Comparison of ENCODE assay signal across 25 mouse cellular contexts in the genomic region with DNA sequence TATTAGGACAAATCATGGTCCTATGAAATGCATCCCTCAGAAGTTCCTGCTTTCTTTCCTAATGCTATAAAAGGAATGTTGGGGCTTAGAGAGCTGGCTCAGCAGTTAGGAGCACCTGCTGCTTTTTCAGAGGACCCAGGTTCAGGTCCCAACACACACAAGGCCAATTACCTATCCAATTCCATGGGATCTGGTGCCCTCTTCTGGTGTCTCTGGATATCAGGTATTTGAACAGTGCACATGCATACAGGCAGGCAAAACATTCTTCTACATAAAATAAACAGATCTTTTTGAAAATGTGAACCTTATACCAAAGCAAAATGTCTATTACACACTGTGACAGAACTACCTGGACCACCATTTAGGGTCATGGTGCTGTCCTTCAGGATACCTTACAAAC.
DNase-seq lines count a peak whose midpoint lies in the region; ATAC-seq and TF ChIP-seq lines count a peak whose summit lies in the region.
"Had no signal": no experiment of that assay in that cellular context is flagged by ENCODE, and none has a peak within 500 bp of the region (broad histone marks: within the 10 kb centered on the region; RNA-seq: fewer than 3 reads in every experiment).

No protein-coding gene starts in this region.

- no peaks in the 10 kb centered on the region for H3K27me3 ChIP-seq in kidney, postnatal 0 days (ENCODE audit: insufficient read depth, low read length)
- H3K27me3 ChIP-seq in midbrain, postnatal 0 days (ENCODE audit: insufficient read depth, low read length), result no peaks in the 10 kb centered on the region
- H3K27me3 ChIP-seq in midbrain, embryonic 16.5 days (ENCODE audit: control insufficient read depth, insufficient read depth, low read depth, low read length), result no peaks in the 10 kb centered on the region
- H3K27me3 ChIP-seq in stomach, postnatal 0 days (ENCODE audit: control insufficient read depth, insufficient read depth, low read length), result no peaks in the 10 kb centered on the region
- H3K27me3 ChIP-seq: embryonic facial prominence, embryonic 12.5 days; limb, embryonic 15.5 days; neural tube, embryonic 15.5 days; stomach, embryonic 15.5 days had no signal

- TF ChIP-seq CTCF in kidney, postnatal 0 days (IDR thresholded peaks at IDR 0.05; ENCODE audit: low read depth), result peak; percentile 47
- peak; percentile 50 for TF ChIP-seq CTCF in midbrain, postnatal 0 days (IDR thresholded peaks at IDR 0.05)
- peak; percentile 47 for TF ChIP-seq CTCF in stomach, postnatal 0 days (IDR thresholded peaks at IDR 0.05; ENCODE audit: low read depth)

- no peak for TF ChIP-seq EP300 in stomach, postnatal 0 days (optimal IDR thresholded peaks at IDR 0.05)

- no peak overlapping the region for H3K4me3 ChIP-seq in kidney, postnatal 0 days (replicated peaks; ENCODE audit: low read depth, low read length)
- no peak overlapping the region for H3K4me3 ChIP-seq in midbrain, postnatal 0 days (ENCODE audit: low read depth, low read length)
- H3K4me3 ChIP-seq in midbrain, embryonic 16.5 days (ENCODE audit: low read depth, low read length), result no peak overlapping the region
- no peak overlapping the region for H3K4me3 ChIP-seq in ES-E14 (ENCODE audit: insufficient read depth in 1 of 2, low read depth in 1 of 2, low read length in 2 of 2, poor library complexity in 1 of 2, severe bottlenecking in 1 of 2)
- H3K4me3 ChIP-seq in stomach, postnatal 0 days (ENCODE audit: low read depth, low read length), result no peak overlapping the region
- H3K4me3 ChIP-seq: embryonic facial prominence, embryonic 12.5 days; gastrocnemius, adult 2 months; limb, embryonic 15.5 days; midbrain, embryonic 10.5 days; neural tube, embryonic 15.5 days; stomach, embryonic 15.5 days had no signal

- in situ Hi-C loops in ES-E14 (cut with MboI; ENCODE audit: low sequenced_read_pairs in 2 of 2, unreplicated experiment in 2 of 2), result no loop called here

- H3K9ac ChIP-seq in kidney, postnatal 0 days (ENCODE audit: low read depth, low read length), result no peak overlapping the region
- H3K9ac ChIP-seq in midbrain, postnatal 0 days (replicated peaks; ENCODE audit: low read length, poor library complexity, severe bottlenecking), result no peak overlapping the region
- no peak overlapping the region for H3K9ac ChIP-seq in midbrain, embryonic 16.5 days (ENCODE audit: low read depth, low read length)
- H3K9ac ChIP-seq in ES-E14 (ENCODE audit: insufficient read depth, low read depth, low read length, poor library complexity, severe bottlenecking), result no peak overlapping the region
- no peak overlapping the region for H3K9ac ChIP-seq in stomach, postnatal 0 days (ENCODE audit: low read length)
- H3K9ac ChIP-seq: embryonic facial prominence, embryonic 12.5 days; hindbrain, embryonic 14.5 days; limb, embryonic 15.5 days; liver, embryonic 14.5 days; neural tube, embryonic 15.5 days; stomach, embryonic 15.5 days had no signal

- no peak for DNase-seq in kidney, postnatal 0 days (ENCODE audit: low spot score)
- DNase-seq in kidney, adult 8-10 months, result no peak
- DNase-seq in midbrain, postnatal 0 days (ENCODE audit: low spot score), result no peak
- peak; percentile 7 for DNase-seq in ES-E14 (ENCODE audit: low read depth, low spot score)
- no peak for DNase-seq in stomach, postnatal 0 days (ENCODE audit: low spot score)
- DNase-seq in urinary bladder, postnatal 14 days (ENCODE audit: low spot score), result no peak
- DNase-seq in layer of hippocampus, postnatal 36 days, result no peak
- DNase-seq: adrenal gland, postnatal 36 days; cerebellum, adult 11 months; cerebellum, adult 9-11 months; gastrocnemius, adult 2 months; left cerebral cortex, postnatal 4 days; right cerebral cortex, adult 18-20 months; right cerebral cortex, postnatal 4 days; thymus, adult 18-20 months; thymus, postnatal 4 days had no signal

- H3K27ac ChIP-seq in kidney, postnatal 0 days, result no peak overlapping the region
- no peak overlapping the region for H3K27ac ChIP-seq in midbrain, postnatal 0 days (ENCODE audit: low read depth, low read length)
- H3K27ac ChIP-seq in midbrain, embryonic 16.5 days (ENCODE audit: low read length), result no peak overlapping the region
- H3K27ac ChIP-seq in ES-E14 (ENCODE audit: insufficient read depth, low read depth, low read length, poor library complexity, severe bottlenecking), result no peak overlapping the region
- H3K27ac ChIP-seq in stomach, postnatal 0 days (replicated peaks), result no peak overlapping the region
- H3K27ac ChIP-seq: embryonic facial prominence, embryonic 12.5 days; gastrocnemius, adult 2 months; hindbrain, embryonic 14.5 days; limb, embryonic 15.5 days; liver, embryonic 14.5 days; midbrain, embryonic 10.5 days; neural tube, embryonic 15.5 days; stomach, embryonic 15.5 days had no signal

- no peaks in the 10 kb centered on the region for H3K9me3 ChIP-seq in kidney, postnatal 0 days (replicated peaks; ENCODE audit: low read length)
- H3K9me3 ChIP-seq in midbrain, postnatal 0 days (ENCODE audit: low read length), result no peaks in the 10 kb centered on the region
- H3K9me3 ChIP-seq in midbrain, embryonic 16.5 days (replicated peaks; ENCODE audit: control insufficient read depth, low read length, poor library complexity, severe bottlenecking), result no peaks in the 10 kb centered on the region
- no peaks in the 10 kb centered on the region for H3K9me3 ChIP-seq in ES-E14 (ENCODE audit: control insufficient read depth, insufficient read depth, low read depth, low read length)
- no peaks in the 10 kb centered on the region for H3K9me3 ChIP-seq in stomach, postnatal 0 days (ENCODE audit: control insufficient read depth, low read length)
- H3K9me3 ChIP-seq: embryonic facial prominence, embryonic 12.5 days; limb, embryonic 15.5 days; midbrain, embryonic 10.5 days; neural tube, embryonic 15.5 days; stomach, embryonic 15.5 days had no signal

- no peak overlapping the region for H3K4me2 ChIP-seq in kidney, postnatal 0 days (ENCODE audit: low read length)
- no peak overlapping the region for H3K4me2 ChIP-seq in midbrain, postnatal 0 days (ENCODE audit: low read depth, low read length, poor library complexity, severe bottlenecking)
- no peak overlapping the region for H3K4me2 ChIP-seq in midbrain, embryonic 16.5 days (ENCODE audit: low read length)
- no peak overlapping the region for H3K4me2 ChIP-seq in stomach, postnatal 0 days (replicated peaks; ENCODE audit: low read depth)
- H3K4me2 ChIP-seq: embryonic facial prominence, embryonic 12.5 days; hindbrain, embryonic 14.5 days; limb, embryonic 15.5 days; neural tube, embryonic 15.5 days; stomach, embryonic 15.5 days had no signal

- ATAC-seq in kidney, postnatal 0 days (replicated peaks; ENCODE audit: low FRiP score, low read depth), result no peak
- ATAC-seq in midbrain, postnatal 0 days (ENCODE audit: low FRiP score), result no peak
- ATAC-seq in midbrain, embryonic 16.5 days, result no peak
- ATAC-seq in stomach, postnatal 0 days (ENCODE audit: low FRiP score, low TSS enrichment), result no peak
- ATAC-seq: inflammation-experienced regulatory T-cells, adult 6 months had no signal

- H3K4me1 ChIP-seq in kidney, postnatal 0 days (replicated peaks; ENCODE audit: insufficient read depth, low read length), result no peaks in the 10 kb centered on the region
- no peaks in the 10 kb centered on the region for H3K4me1 ChIP-seq in midbrain, postnatal 0 days (ENCODE audit: insufficient read depth, low read length)
- no peaks in the 10 kb centered on the region for H3K4me1 ChIP-seq in midbrain, embryonic 16.5 days (ENCODE audit: control insufficient read depth, insufficient read depth, low read length)
- H3K4me1 ChIP-seq in ES-E14 (ENCODE audit: control insufficient read depth in 2 of 2, insufficient read depth in 2 of 2, low read length in 2 of 2, poor library complexity in 1 of 2), result no peaks in the 10 kb centered on the region
- no peaks in the 10 kb centered on the region for H3K4me1 ChIP-seq in stomach, postnatal 0 days (replicated peaks; ENCODE audit: control insufficient read depth, insufficient read depth)
- H3K4me1 ChIP-seq: embryonic facial prominence, embryonic 12.5 days; limb, embryonic 15.5 days; midbrain, embryonic 10.5 days; neural tube, embryonic 15.5 days; stomach, embryonic 15.5 days had no signal

- H3K36me3 ChIP-seq in kidney, postnatal 0 days (ENCODE audit: insufficient read depth, low read length), result no peaks in the 10 kb centered on the region
- no peaks in the 10 kb centered on the region for H3K36me3 ChIP-seq in midbrain, postnatal 0 days (ENCODE audit: insufficient read depth, low read length)
- H3K36me3 ChIP-seq in midbrain, embryonic 16.5 days (ENCODE audit: control insufficient read depth, insufficient read depth, low read length), result no peaks in the 10 kb centered on the region
- H3K36me3 ChIP-seq in ES-E14 (ENCODE audit: control insufficient read depth, insufficient read depth, low read length, poor library complexity, severe bottlenecking), result no peaks in the 10 kb centered on the region
- H3K36me3 ChIP-seq in stomach, postnatal 0 days (ENCODE audit: control insufficient read depth, insufficient read depth, low read length), result no peaks in the 10 kb centered on the region
- H3K36me3 ChIP-seq: embryonic facial prominence, embryonic 12.5 days; limb, embryonic 15.5 days; midbrain, embryonic 10.5 days; neural tube, embryonic 15.5 days; stomach, embryonic 15.5 days had no signal

TF ChIP-seq in ES-E14, 5 proteins besides CTCF, POLR2A, EP300 and RAD21:
- TF ChIP-seq ZC3H11A (IDR thresholded peaks at IDR 0.05; ENCODE audit: borderline replicate concordance, low read depth, low read length) (no peak), HCFC1 (IDR thresholded peaks at IDR 0.05; ENCODE audit: borderline replicate concordance, insufficient read depth, low read length) (no peak), ZNF384 (IDR thresholded peaks at IDR 0.05; ENCODE audit: low read depth, low read length) (no peak), MAFK (IDR thresholded peaks at IDR 0.05; ENCODE audit: insufficient read depth, low read depth, low read length) (no peak), CHD2 (IDR thresholded peaks at IDR 0.05; ENCODE audit: low read depth, low read length) (no peak)
